Mouse (Mus musculus) left cerebral cortex, postnatal 4 days (tissue): ENCODE results near the gene Irf6. TPM values are rescaled to one million over a fixed set of nuclear protein-coding genes. Genes with fewer than 3 reads are reported as not detected.

Experiments
- DNase-seq: peaks from one replicate; pipeline ENCODE4 v3.0.0-alpha.2; 2022
- intact Hi-C: fragments of 180-260 bp; cut with DNase I; formaldehyde crosslinking; loops from one replicate; pipeline ENCODE4 v1.15.1; 2025
- total RNA-seq, 2 experiments: library from RNA; stranded (reverse); gene quantifications; 2 replicates each; pipeline ENCODE4 v1.2.3; 2021

The Irf6 gene
- total RNA-seq = 1 to 10 TPM in 1 of 2 experiments, under 1 TPM in 1; 0.79 to 1.1 TPM

GRCm38 (mm10) chr1:193152872-193153271 lies at the start of gene Irf6:
Gene Irf6 (plus strand): TSS chr1:193153111.
- DNase-seq = no peak
- intact Hi-C loops = no loop called here

- DNase-seq = no peak
Observed at GRCm38 (mm10) chr1:193112093-193112492, 40.8 kb upstream of the Irf6 start.

GRCm38 (mm10) chr1:193122793-193123192 lies 30.1 kb upstream of the Irf6 start:
- DNase-seq = no peak
- intact Hi-C loops = loop anchor here (10.0 kb wide), 3 partner anchors 338 to 938 kb away; no protein-coding TSS in a partner anchor

More at GRCm38 (mm10) chr1:193112093-193112492, 40.8 kb upstream of the Irf6 start:
- intact Hi-C loops = loop anchor here (10.0 kb wide), 1 partner anchor 107 kb away; no protein-coding TSS in a partner anchor

- intact Hi-C loops = loop anchor here (10.0 kb wide), 3 partner anchors 338 to 938 kb away; no protein-coding TSS in a partner anchor
- DNase-seq = no peak
Observed at GRCm38 (mm10) chr1:193123290-193123689, 29.6 kb upstream of the Irf6 start.

GRCm38 (mm10) chr1:193125835-193126234 lies 27.1 kb upstream of the Irf6 start:
- no peak for DNase-seq
- intact Hi-C loops = loop anchor here (10.0 kb wide), 3 partner anchors 341 to 941 kb away; no protein-coding TSS in a partner anchor

- intact Hi-C loops = loop anchor here (10.0 kb wide), 3 partner anchors 343 to 943 kb away; no protein-coding TSS in a partner anchor
- no peak for DNase-seq
Observed at GRCm38 (mm10) chr1:193128055-193128454, 24.9 kb upstream of the Irf6 start.

- intact Hi-C loops = loop anchor here (10.0 kb wide), 3 partner anchors 345 to 945 kb away; no protein-coding TSS in a partner anchor
- DNase-seq = no peak
Observed at GRCm38 (mm10) chr1:193129321-193129720, 23.6 kb upstream of the Irf6 start.

GRCm38 (mm10) chr1:193129786-193130455 lies 23.0 kb upstream of the Irf6 start, which contains the start of gene Diexf:
Gene Diexf (minus strand): TSS chr1:193130272.
- DNase-seq = peak; percentile 99
- intact Hi-C loops = loop anchor here (10.0 kb wide), 3 partner anchors 345 to 945 kb away; no protein-coding TSS in a partner anchor

GRCm38 (mm10) chr1:193130456-193130825 lies 22.5 kb upstream of the Irf6 start:
- DNase-seq = no peak
- intact Hi-C loops = no loop called here

GRCm38 (mm10) chr1:193130839-193131238 lies 22.1 kb upstream of the Irf6 start:
- DNase-seq = no peak
- intact Hi-C loops = no loop called here

GRCm38 (mm10) chr1:193131311-193131948 lies 21.5 kb upstream of the Irf6 start:
- intact Hi-C loops = no loop called here

GRCm38 (mm10) chr1:193132385-193132784 lies 20.5 kb upstream of the Irf6 start:
- no peak for DNase-seq
- intact Hi-C loops = no loop called here

More at GRCm38 (mm10) chr1:193131311-193131948, 21.5 kb upstream of the Irf6 start:
- no peak for DNase-seq

GRCm38 (mm10) chr1:193133726-193134125 lies 19.2 kb upstream of the Irf6 start:
- intact Hi-C loops = no loop called here
- no peak for DNase-seq

- DNase-seq = no peak
- intact Hi-C loops = no loop called here
Observed at GRCm38 (mm10) chr1:193138087-193138486, 14.8 kb upstream of the Irf6 start.

- intact Hi-C loops = no loop called here
- no peak for DNase-seq
Observed at GRCm38 (mm10) chr1:193138669-193139068, 14.2 kb upstream of the Irf6 start.

GRCm38 (mm10) chr1:193141118-193141517 lies 11.8 kb upstream of the Irf6 start:
- intact Hi-C loops = no loop called here
- DNase-seq = no peak

GRCm38 (mm10) chr1:193142517-193143062 lies 10.3 kb upstream of the Irf6 start:
- DNase-seq = no peak
- intact Hi-C loops = no loop called here

GRCm38 (mm10) chr1:193144516-193144915 lies 8.4 kb upstream of the Irf6 start:
- no peak for DNase-seq

GRCm38 (mm10) chr1:193145101-193145500 lies 7.8 kb upstream of the Irf6 start:
- DNase-seq = no peak
- intact Hi-C loops = no loop called here

More at GRCm38 (mm10) chr1:193144516-193144915, 8.4 kb upstream of the Irf6 start:
- intact Hi-C loops = no loop called here

GRCm38 (mm10) chr1:193146416-193146815 lies 6.5 kb upstream of the Irf6 start:
- DNase-seq = no peak
- intact Hi-C loops = no loop called here

- intact Hi-C loops = no loop called here
- no peak for DNase-seq
Observed at GRCm38 (mm10) chr1:193149231-193149630, 3.7 kb upstream of the Irf6 start.
